Mouse (Mus musculus): ENCODE results near the gene C2cd2l. TPM values are rescaled to one million over a fixed set of nuclear protein-coding genes. Genes with fewer than 3 reads are reported as not detected.

Gene C2cd2l
- total and polyA plus RNA-seq, 3 experiments = 4.7 to 10.9 TPM; not detected in 1

Other genes starting within 250 kb of the C2cd2l start
- gene Mfrp, start 218.6 kb downstream of the C2cd2l start, total RNA-seq (2012; rRNA removed) = not detected in 2 replicates
- gene Mfrp, start 218.6 kb downstream of the C2cd2l start, polyA plus RNA-seq (2012; ENCODE audit: insufficient read depth in 1 of 2, insufficient read length in 2 of 2, low read depth in 1 of 2, low replicate concordance in 2 of 2, missing spikeins in 1 of 2) = under 1 TPM in 1 of 2 experiments, not detected in 1; 0.10 TPM
- 0.19 TPM in 1 of 2 replicates, not detected in the other for gene C1qtnf5, start 213.0 kb downstream of the C2cd2l start, total RNA-seq (2012; rRNA removed)
- gene C1qtnf5, start 213.0 kb downstream of the C2cd2l start, polyA plus RNA-seq (2012; ENCODE audit: insufficient read depth in 1 of 2, insufficient read length in 2 of 2, low read depth in 1 of 2, low replicate concordance in 2 of 2, missing spikeins in 1 of 2) = under 1 TPM in 1 of 2 experiments, not detected in 1; 0.13 TPM
- not detected in 2 replicates for gene Gm49380, start 206.8 kb downstream of the C2cd2l start, total RNA-seq (2012; rRNA removed)
- gene Gm49380, start 206.8 kb downstream of the C2cd2l start, polyA plus RNA-seq (2012; ENCODE audit: insufficient read depth in 1 of 2, insufficient read length in 2 of 2, low read depth in 1 of 2, low replicate concordance in 2 of 2, missing spikeins in 1 of 2) = under 1 TPM in 1 of 2 experiments, not detected in 1; 0.24 TPM
- 13.3 and 14.0 TPM in 2 replicates for gene Rnf26, start 206.8 kb downstream of the C2cd2l start, total RNA-seq (2012; rRNA removed)
- gene Rnf26, start 206.8 kb downstream of the C2cd2l start, polyA plus RNA-seq (2012; ENCODE audit: insufficient read depth in 1 of 2, insufficient read length in 2 of 2, low read depth in 1 of 2, low replicate concordance in 2 of 2, missing spikeins in 1 of 2) = 10 to 100 TPM in 1 of 2 experiments, not detected in 1; 55.1 TPM
- gene Mcam, start 185.8 kb downstream of the C2cd2l start, total RNA-seq (2012; rRNA removed) = 0.10 and 0.15 TPM in 2 replicates
- under 1 TPM in 1 of 2 experiments, not detected in 1; 0.88 TPM for gene Mcam, start 185.8 kb downstream of the C2cd2l start, polyA plus RNA-seq (2012; ENCODE audit: insufficient read depth in 1 of 2, insufficient read length in 2 of 2, low read depth in 1 of 2, low replicate concordance in 2 of 2, missing spikeins in 1 of 2)
- gene Cbl, start 86.2 kb downstream of the C2cd2l start, total RNA-seq (2012; rRNA removed) = 9.1 and 14.9 TPM in 2 replicates
- 10 to 100 TPM; 36.8 to 41.1 TPM for gene Cbl, start 86.2 kb downstream of the C2cd2l start, polyA plus RNA-seq (2012; ENCODE audit: insufficient read depth in 1 of 2, insufficient read length in 2 of 2, low read depth in 1 of 2, low replicate concordance in 2 of 2, missing spikeins in 1 of 2)
- not detected in 2 replicates for gene Ccdc153, start 79.6 kb downstream of the C2cd2l start, total RNA-seq (2012; rRNA removed)
- gene Ccdc153, start 79.6 kb downstream of the C2cd2l start, polyA plus RNA-seq (2012; ENCODE audit: insufficient read depth in 1 of 2, insufficient read length in 2 of 2, low read depth in 1 of 2, low replicate concordance in 2 of 2, missing spikeins in 1 of 2) = not detected
- not detected in 2 replicates for gene Pdzd3, start 68.8 kb downstream of the C2cd2l start, total RNA-seq (2012; rRNA removed)
- under 1 TPM in 1 of 2 experiments, not detected in 1; 0.06 TPM for gene Pdzd3, start 68.8 kb downstream of the C2cd2l start, polyA plus RNA-seq (2012; ENCODE audit: insufficient read depth in 1 of 2, insufficient read length in 2 of 2, low read depth in 1 of 2, low replicate concordance in 2 of 2, missing spikeins in 1 of 2)
- 1.2 and 1.5 TPM in 2 replicates for gene Nlrx1, start 51.7 kb downstream of the C2cd2l start, total RNA-seq (2012; rRNA removed)
- gene Nlrx1, start 51.7 kb downstream of the C2cd2l start, polyA plus RNA-seq (2012; ENCODE audit: insufficient read depth in 1 of 2, insufficient read length in 2 of 2, low read depth in 1 of 2, low replicate concordance in 2 of 2, missing spikeins in 1 of 2) = 1 to 10 TPM in 1 of 2 experiments, not detected in 1; 7.0 TPM
- 2.5 and 4.1 TPM in 2 replicates for gene Abcg4, start 31.7 kb downstream of the C2cd2l start, total RNA-seq (2012; rRNA removed)
- gene Abcg4, start 31.7 kb downstream of the C2cd2l start, polyA plus RNA-seq (2012; ENCODE audit: insufficient read depth in 1 of 2, insufficient read length in 2 of 2, low read depth in 1 of 2, low replicate concordance in 2 of 2, missing spikeins in 1 of 2) = 10 to 100 TPM in 1 of 2 experiments, not detected in 1; 17.1 TPM
- 14.3 and 16.4 TPM in 2 replicates for gene Hinfp, start 14.6 kb downstream of the C2cd2l start, total RNA-seq (2012; rRNA removed)
- gene Hinfp, start 14.6 kb downstream of the C2cd2l start, polyA plus RNA-seq (2012; ENCODE audit: insufficient read depth in 1 of 2, insufficient read length in 2 of 2, low read depth in 1 of 2, low replicate concordance in 2 of 2, missing spikeins in 1 of 2) = 10 to 100 TPM in 1 of 2 experiments, not detected in 1; 31.3 TPM
- 12.7 and 14.9 TPM in 2 replicates for gene Dpagt1, start 5.7 kb upstream of the C2cd2l start, total RNA-seq (2012; rRNA removed)
- 10 to 100 TPM in 1 of 2 experiments, not detected in 1; 43.5 TPM for gene Dpagt1, start 5.7 kb upstream of the C2cd2l start, polyA plus RNA-seq (2012; ENCODE audit: insufficient read depth in 1 of 2, insufficient read length in 2 of 2, low read depth in 1 of 2, low replicate concordance in 2 of 2, missing spikeins in 1 of 2)
- 805 and 828 TPM in 2 replicates for gene H2afx, start 14.4 kb upstream of the C2cd2l start, total RNA-seq (2012; rRNA removed)
- 10 to 100 TPM in 1 of 2 experiments, not detected in 1; 89.6 TPM for gene H2afx, start 14.4 kb upstream of the C2cd2l start, polyA plus RNA-seq (2012; ENCODE audit: insufficient read depth in 1 of 2, insufficient read length in 2 of 2, low read depth in 1 of 2, low replicate concordance in 2 of 2, missing spikeins in 1 of 2)
- gene Hmbs, start 23.9 kb upstream of the C2cd2l start, total RNA-seq (2012; rRNA removed) = 110 and 145 TPM in 2 replicates
- 100 to 1,000 TPM in 1 of 2 experiments, not detected in 1; 138 TPM for gene Hmbs, start 23.9 kb upstream of the C2cd2l start, polyA plus RNA-seq (2012; ENCODE audit: insufficient read depth in 1 of 2, insufficient read length in 2 of 2, low read depth in 1 of 2, low replicate concordance in 2 of 2, missing spikeins in 1 of 2)
- 18.4 and 18.6 TPM in 2 replicates for gene Vps11, start 41.4 kb upstream of the C2cd2l start, total RNA-seq (2012; rRNA removed)
- 10 to 100 TPM in 1 of 2 experiments, not detected in 1; 27.1 TPM for gene Vps11, start 41.4 kb upstream of the C2cd2l start, polyA plus RNA-seq (2012; ENCODE audit: insufficient read depth in 1 of 2, insufficient read length in 2 of 2, low read depth in 1 of 2, low replicate concordance in 2 of 2, missing spikeins in 1 of 2)
- gene Hyou1, start 59.2 kb upstream of the C2cd2l start, total RNA-seq (2012; rRNA removed) = 137 and 186 TPM in 2 replicates
- gene Hyou1, start 59.2 kb upstream of the C2cd2l start, polyA plus RNA-seq (2012; ENCODE audit: insufficient read depth in 1 of 2, insufficient read length in 2 of 2, low read depth in 1 of 2, low replicate concordance in 2 of 2, missing spikeins in 1 of 2) = 100 to 1,000 TPM in 1 of 2 experiments, not detected in 1; 160 TPM
- gene Slc37a4, start 76.6 kb upstream of the C2cd2l start, total RNA-seq (2012; rRNA removed) = 29.0 and 31.9 TPM in 2 replicates
- 10 to 100 TPM in 1 of 2 experiments, not detected in 1; 35.3 TPM for gene Slc37a4, start 76.6 kb upstream of the C2cd2l start, polyA plus RNA-seq (2012; ENCODE audit: insufficient read depth in 1 of 2, insufficient read length in 2 of 2, low read depth in 1 of 2, low replicate concordance in 2 of 2, missing spikeins in 1 of 2)
- 2,496 and 2,743 TPM in 2 replicates for gene Rps25, start 86.9 kb upstream of the C2cd2l start, total RNA-seq (2012; rRNA removed)
- gene Rps25, start 86.9 kb upstream of the C2cd2l start, polyA plus RNA-seq (2012; ENCODE audit: insufficient read depth in 1 of 2, insufficient read length in 2 of 2, low read depth in 1 of 2, low replicate concordance in 2 of 2, missing spikeins in 1 of 2) = 1,000 to 10,000 TPM in 1 of 2 experiments, not detected in 1; 3,114 TPM
- gene Trappc4, start 87.3 kb upstream of the C2cd2l start, total RNA-seq (2012; rRNA removed) = 121 and 140 TPM in 2 replicates
- 100 to 1,000 TPM in 1 of 2 experiments, not detected in 1; 129 TPM for gene Trappc4, start 87.3 kb upstream of the C2cd2l start, polyA plus RNA-seq (2012; ENCODE audit: insufficient read depth in 1 of 2, insufficient read length in 2 of 2, low read depth in 1 of 2, low replicate concordance in 2 of 2, missing spikeins in 1 of 2)
- 13.2 and 18.7 TPM in 2 replicates for gene Ccdc84, start 98.3 kb upstream of the C2cd2l start, total RNA-seq (2012; rRNA removed)
- gene Ccdc84, start 98.3 kb upstream of the C2cd2l start, polyA plus RNA-seq (2012; ENCODE audit: insufficient read depth in 1 of 2, insufficient read length in 2 of 2, low read depth in 1 of 2, low replicate concordance in 2 of 2, missing spikeins in 1 of 2) = 10 to 100 TPM in 1 of 2 experiments, not detected in 1; 18.0 TPM
- 0.08 TPM in 1 of 2 replicates, not detected in the other for gene Foxr1, start 120.9 kb upstream of the C2cd2l start, total RNA-seq (2012; rRNA removed)
- under 1 TPM in 1 of 2 experiments, not detected in 1; 0.07 TPM for gene Foxr1, start 120.9 kb upstream of the C2cd2l start, polyA plus RNA-seq (2012; ENCODE audit: insufficient read depth in 1 of 2, insufficient read length in 2 of 2, low read depth in 1 of 2, low replicate concordance in 2 of 2, missing spikeins in 1 of 2)
- not detected in 2 replicates for gene Upk2, start 134.7 kb upstream of the C2cd2l start, total RNA-seq (2012; rRNA removed)
- gene Upk2, start 134.7 kb upstream of the C2cd2l start, polyA plus RNA-seq (2012; ENCODE audit: insufficient read depth in 1 of 2, insufficient read length in 2 of 2, low read depth in 1 of 2, low replicate concordance in 2 of 2, missing spikeins in 1 of 2) = not detected
- 0.58 and 0.78 TPM in 2 replicates for gene Bcl9l, start 162.5 kb upstream of the C2cd2l start, total RNA-seq (2012; rRNA removed)
- 1 to 10 TPM in 1 of 2 experiments, not detected in 1; 5.1 TPM for gene Bcl9l, start 162.5 kb upstream of the C2cd2l start, polyA plus RNA-seq (2012; ENCODE audit: insufficient read depth in 1 of 2, insufficient read length in 2 of 2, low read depth in 1 of 2, low replicate concordance in 2 of 2, missing spikeins in 1 of 2)
- not detected in 2 replicates for gene Cxcr5, start 241.6 kb upstream of the C2cd2l start, total RNA-seq (2012; rRNA removed)
- gene Cxcr5, start 241.6 kb upstream of the C2cd2l start, polyA plus RNA-seq (2012; ENCODE audit: insufficient read depth in 1 of 2, insufficient read length in 2 of 2, low read depth in 1 of 2, low replicate concordance in 2 of 2, missing spikeins in 1 of 2) = under 1 TPM in 1 of 2 experiments, not detected in 1; 0.18 TPM

All from MEL (cell line).